Mouse (Mus musculus): ENCODE measurements at regions not wholly inside any gene's neighbourhood (a gene's known extent, or its start where the extent isn't known, plus 50 kb on each side); places are given as distances from the start of the nearest gene placed in this dataset.

- no peak for DNase-seq
These were observed 90.6 kb downstream of the Zfp706 start for GRCm38 (mm10) chr15:36916998-36917397.

- no peak for DNase-seq
These were observed 93.1 kb downstream of the Zfp706 start for GRCm38 (mm10) chr15:36914239-36915100.

GRCm38 (mm10) chr15:36913308-36913707, 94.3 kb downstream of the Zfp706 start:
- no peak for DNase-seq

GRCm38 (mm10) chr15:36910272-36910671, 97.3 kb downstream of the Zfp706 start:
- DNase-seq: no peak

- DNase-seq: no peak
These were observed 98.1 kb downstream of the Zfp706 start for GRCm38 (mm10) chr15:36909494-36909893.

- no peak for DNase-seq
These were observed 100.8 kb downstream of the Zfp706 start for GRCm38 (mm10) chr15:36906789-36907188.

- DNase-seq: no peak
These were observed 101.5 kb downstream of the Zfp706 start for GRCm38 (mm10) chr15:36906052-36906451.

- no peak for DNase-seq
These were observed 103.7 kb downstream of the Zfp706 start for GRCm38 (mm10) chr15:36903922-36904321.

GRCm38 (mm10) chr15:36903309-36903708, 104.3 kb downstream of the Zfp706 start:
- DNase-seq: no peak

GRCm38 (mm10) chr15:36901830-36902285, 105.7 kb downstream of the Zfp706 start:
- DNase-seq: no peak

- no peak for DNase-seq
These were observed 106.2 kb downstream of the Zfp706 start for GRCm38 (mm10) chr15:36901350-36901749.

- no peak for DNase-seq
These were observed 106.6 kb downstream of the Zfp706 start for GRCm38 (mm10) chr15:36900940-36901339.

- DNase-seq: no peak
These were observed 107.7 kb downstream of the Zfp706 start for GRCm38 (mm10) chr15:36899882-36900281.

- no peak for DNase-seq
These were observed 108.6 kb downstream of the Zfp706 start for GRCm38 (mm10) chr15:36898857-36899523.

GRCm38 (mm10) chr15:36898326-36898725, 109.2 kb downstream of the Zfp706 start:
- DNase-seq: no peak

- no peak for DNase-seq
These were observed 111.3 kb downstream of the Zfp706 start for GRCm38 (mm10) chr15:36896265-36896664.

- DNase-seq: no peak
These were observed 112.5 kb downstream of the Zfp706 start for GRCm38 (mm10) chr15:36895031-36895430.

- no peak for DNase-seq
These were observed 114.1 kb downstream of the Zfp706 start for GRCm38 (mm10) chr15:36893407-36893969.

- no peak for DNase-seq
These were observed 114.9 kb downstream of the Zfp706 start for GRCm38 (mm10) chr15:36892576-36893205.

GRCm38 (mm10) chr15:36891851-36892250, 115.7 kb downstream of the Zfp706 start:
- no peak for DNase-seq

GRCm38 (mm10) chr15:36891296-36891695, 116.3 kb downstream of the Zfp706 start:
- no peak for DNase-seq

- DNase-seq: no peak
These were observed 118.5 kb downstream of the Zfp706 start for GRCm38 (mm10) chr15:36889072-36889471.
